Mouse (Mus musculus) lung, postnatal 0 days (tissue): ENCODE data around the gene Bud13.

Source experiments
- CTCF ChIP-seq: IDR thresholded peaks from 2 replicates; pipeline ENCODE4 v1.5.1; 2016; ENCODE audit warnings: antibody characterized with exemption, mild to moderate bottlenecking
- EP300 ChIP-seq: IDR thresholded peaks from 2 replicates; pipeline ENCODE4 v1.6.1; 2016; ENCODE audit warnings: antibody characterized with exemption, mild to moderate bottlenecking, control low read depth

DNA sequence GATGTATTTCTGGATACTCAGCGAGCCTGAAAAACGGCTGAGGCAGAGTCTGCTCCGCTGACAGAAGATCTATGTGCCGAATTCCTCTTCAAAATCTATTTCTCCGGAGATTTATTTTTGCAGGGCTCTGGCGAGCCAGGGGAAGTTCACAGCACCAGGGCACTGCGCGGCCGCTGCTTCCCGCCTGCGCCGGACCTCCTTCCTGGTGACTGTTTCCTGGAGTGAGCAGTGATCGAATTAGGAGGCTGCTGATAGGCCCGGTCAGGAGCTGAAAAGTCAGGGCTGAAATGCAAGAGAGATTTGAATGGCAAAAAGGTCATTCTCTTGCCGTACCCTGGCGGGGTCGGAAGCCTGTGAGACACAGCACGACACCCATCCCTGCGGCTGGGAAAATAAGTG, 46.4 kb downstream of the Bud13 start:
- TF ChIP-seq CTCF (no peak), EP300 (no peak)
